Mouse (Mus musculus) hematopoietic stem cell, adult 5-6 weeks (primary cell): ENCODE results near the gene Siglece. TPM values are rescaled to one million over a fixed set of nuclear protein-coding genes. Genes with fewer than 3 reads are reported as not detected.

Experiments used
- total RNA-seq: library from RNA; stranded (forward); fragments of 172-1452, 232-1000 nt; gene quantifications from 2 replicates; pipeline ENCODE4 v1.2.3, GENCODE M21; 2017

Siglece gene
- total RNA-seq, 1 experiment from 2014 or later, result 1.7 TPM

Other genes starting within 250 kb of the Siglece start
- gene Lim2, start 232.5 kb downstream of the Siglece start, total RNA-seq, result not detected in 2 replicates
- 94.2 and 115 TPM in 2 replicates for gene Nkg7, start 223.1 kb downstream of the Siglece start, total RNA-seq
- not detected in 2 replicates for gene Cldnd2, start 219.4 kb downstream of the Siglece start, total RNA-seq
- gene Etfb, start 216.1 kb downstream of the Siglece start, total RNA-seq, result 316 and 319 TPM in 2 replicates
- gene Gm45233, start 216.0 kb downstream of the Siglece start, total RNA-seq, result 2.5 TPM in 1 of 2 replicates, not detected in the other
- gene Vsig10l, start 197.0 kb downstream of the Siglece start, total RNA-seq, result 5.0 and 5.1 TPM in 2 replicates
- not detected in 2 replicates for gene Iglon5, start 170.1 kb downstream of the Siglece start, total RNA-seq
- not detected in 2 replicates for gene 4931406B18Rik, start 154.2 kb downstream of the Siglece start, total RNA-seq
- gene Cd33, start 115.7 kb downstream of the Siglece start, total RNA-seq, result 26.9 and 29.0 TPM in 2 replicates
- gene Zfp658, start 97.9 kb downstream of the Siglece start, total RNA-seq, result 6.1 and 6.6 TPM in 2 replicates
- gene Zfp719, start 80.6 kb downstream of the Siglece start, total RNA-seq, result 10.9 and 15.6 TPM in 2 replicates
- gene Zfp819, start 53.0 kb downstream of the Siglece start, total RNA-seq, result not detected in 2 replicates
- gene Ceacam18, start 25.5 kb downstream of the Siglece start, total RNA-seq, result not detected in 2 replicates
- gene Ctu1, start 11.9 kb upstream of the Siglece start, total RNA-seq, result 6.3 and 9.8 TPM in 2 replicates
- not detected in 2 replicates for gene Klk14, start 30.3 kb upstream of the Siglece start, total RNA-seq
- gene Klk13, start 52.4 kb upstream of the Siglece start, total RNA-seq, result not detected in 2 replicates
- not detected in 2 replicates for gene Klk12, start 108.7 kb upstream of the Siglece start, total RNA-seq
- not detected in 2 replicates for gene Klk11, start 114.4 kb upstream of the Siglece start, total RNA-seq
- not detected in 2 replicates for gene Klk10, start 120.9 kb upstream of the Siglece start, total RNA-seq
- not detected in 2 replicates for gene Klk9, start 131.7 kb upstream of the Siglece start, total RNA-seq
- 45.1 and 49.5 TPM in 2 replicates for gene Klk8, start 137.4 kb upstream of the Siglece start, total RNA-seq
- 0.10 TPM in 1 of 2 replicates, not detected in the other for gene Klk7, start 151.1 kb upstream of the Siglece start, total RNA-seq
- not detected in 2 replicates for gene Klk6, start 164.3 kb upstream of the Siglece start, total RNA-seq
- not detected in 2 replicates for gene Klk5, start 181.8 kb upstream of the Siglece start, total RNA-seq
- gene Klk4, start 221.0 kb upstream of the Siglece start, total RNA-seq, result not detected in 2 replicates